Mouse (Mus musculus): ENCODE data around the gene Cmtm8. TPM values are rescaled to one million over a fixed set of nuclear protein-coding genes. Genes with fewer than 3 reads are reported as not detected.

Gene Cmtm8
- total RNA-seq, 2 experiments from 2014 or later = 12.6 to 17.3 TPM

GRCm38 (mm10) chr9:114758272-114758671, 85.7 kb downstream of the Cmtm8 start:
- no peak for DNase-seq

DNA sequence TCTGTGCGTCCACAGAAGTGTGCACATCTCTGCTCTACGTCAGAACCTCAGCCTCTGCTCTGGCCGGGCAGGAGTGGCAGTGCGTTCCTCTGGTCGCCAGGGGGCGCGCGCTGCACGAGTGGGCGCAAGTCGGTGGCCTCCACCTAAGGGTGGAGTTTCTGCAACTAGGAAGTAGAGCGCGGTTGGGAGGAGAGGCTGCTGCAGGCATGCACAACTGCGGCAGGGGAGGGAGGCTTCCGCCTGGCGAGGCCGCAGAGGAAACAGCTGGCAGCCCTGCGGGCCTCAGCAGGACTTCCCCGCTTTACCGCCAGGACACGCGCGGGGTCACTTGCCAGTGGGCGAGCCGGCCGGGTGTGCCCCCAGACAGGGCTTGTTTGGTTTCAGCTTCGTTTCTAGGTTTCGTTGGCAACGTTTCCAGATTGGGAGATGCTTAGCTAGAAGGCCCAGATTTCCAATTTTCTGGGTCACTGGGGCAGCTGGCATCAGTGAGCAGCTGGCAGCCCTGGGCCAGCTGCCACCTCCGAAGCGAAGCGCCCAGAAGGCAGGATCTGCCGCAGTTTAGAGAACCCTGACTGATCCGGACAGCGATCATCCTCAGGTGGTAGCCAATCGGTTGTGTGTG, 91.0 kb downstream of the Cmtm8 start:
- peak; percentile 97 for DNase-seq

DNA sequence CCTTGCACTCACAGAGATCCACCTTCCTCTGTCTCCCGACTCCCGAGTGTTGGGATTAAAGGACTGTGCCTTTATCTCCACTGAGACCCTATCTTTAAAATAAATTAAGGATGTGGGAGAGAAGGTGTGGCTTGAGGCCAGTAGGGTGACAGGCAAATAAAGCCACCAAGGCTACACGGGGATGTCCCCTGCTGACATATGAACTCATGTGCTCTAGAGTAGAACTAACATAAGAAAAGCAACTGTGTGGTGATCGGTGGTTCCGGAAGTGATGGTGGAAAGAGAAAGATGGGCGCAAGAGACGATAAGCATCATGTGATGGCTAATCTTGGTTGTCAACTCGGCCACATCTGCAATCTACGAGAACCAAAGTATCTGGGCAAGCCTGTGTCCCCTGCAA, 91.6 kb downstream of the Cmtm8 start:
- no peak for DNase-seq

DNA sequence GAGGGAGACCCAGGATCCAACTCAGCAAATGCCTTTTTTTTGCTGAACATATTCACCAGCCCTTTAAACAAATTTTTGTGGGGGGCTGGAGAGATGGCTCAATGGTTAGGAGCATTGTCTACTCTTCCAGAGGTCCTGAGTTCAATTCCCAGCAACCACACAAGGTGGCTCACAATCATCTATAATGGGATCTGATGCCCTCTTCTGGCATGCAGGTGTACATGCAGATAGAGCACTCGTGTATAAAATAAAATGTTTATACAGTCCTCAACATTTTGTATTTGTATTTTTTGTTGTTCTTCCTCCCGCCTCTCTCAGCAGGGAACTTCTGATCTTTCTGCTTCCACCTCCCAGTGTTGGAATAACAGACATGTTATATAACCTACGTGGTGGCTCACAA, 92.4 kb downstream of the Cmtm8 start:
- DNase-seq = no peak

DNA sequence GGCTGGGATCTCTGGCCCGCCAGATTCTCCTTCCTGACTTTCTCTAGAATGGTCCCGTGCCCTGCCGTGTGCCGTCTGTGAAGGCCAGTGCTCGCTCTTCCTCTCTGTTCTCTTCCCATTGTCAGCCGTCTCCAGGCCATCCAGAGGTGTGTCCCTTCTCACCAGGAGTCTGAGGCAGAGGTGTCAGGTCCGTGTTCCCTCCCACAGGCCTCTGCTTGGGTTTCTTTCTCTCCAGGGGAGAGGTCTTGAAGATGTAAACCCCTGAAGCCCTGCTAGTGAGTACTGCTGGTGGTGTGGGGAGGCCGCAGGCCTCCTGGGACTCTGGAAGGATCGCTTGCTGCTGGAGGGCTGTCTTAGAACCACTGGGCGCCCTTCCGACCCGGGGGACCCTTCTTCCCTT, 96.5 kb downstream of the Cmtm8 start:
- no peak for DNase-seq

- no peak for DNase-seq
Measured at GRCm38 (mm10) chr9:114747012-114747411, 96.9 kb downstream of the Cmtm8 start.

GRCm38 (mm10) chr9:114745654-114746053, 98.3 kb downstream of the Cmtm8 start:
- no peak for DNase-seq

- no peak for DNase-seq
Measured at GRCm38 (mm10) chr9:114745163-114745562, 98.8 kb downstream of the Cmtm8 start.

GRCm38 (mm10) chr9:114742731-114743130, 101.2 kb downstream of the Cmtm8 start:
- DNase-seq = no peak

DNA sequence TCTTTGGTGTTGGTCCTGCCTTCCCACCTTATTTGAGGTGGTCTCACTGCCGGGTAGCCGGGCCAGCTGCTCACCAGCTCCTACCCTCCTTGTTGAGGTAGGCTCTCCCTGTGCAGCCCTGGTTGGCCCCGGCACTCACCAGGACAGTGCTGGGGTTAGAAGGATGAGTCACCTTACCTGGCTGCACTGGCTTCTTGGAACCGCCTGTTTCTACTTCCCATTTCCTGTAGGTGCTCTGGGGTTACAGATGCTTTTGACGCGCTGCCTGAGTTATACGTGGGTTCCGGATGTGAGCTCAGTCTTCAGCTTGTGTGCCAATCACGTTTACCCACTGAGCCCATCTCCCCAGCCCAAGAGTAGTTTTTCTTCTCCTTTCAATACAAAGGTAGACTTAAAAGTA, 103.6 kb downstream of the Cmtm8 start:
- no peak for DNase-seq

Other genes starting within 250 kb of the Cmtm8 start
- gene Cnot10, start 204.0 kb downstream of the Cmtm8 start, total RNA-seq (2021) = 10 to 100 TPM; 36.0 to 39.9 TPM
- 10 to 100 TPM; 38.3 to 41.0 TPM for gene Dync1li1, start 155.4 kb downstream of the Cmtm8 start, total RNA-seq (2021)
- 10 to 100 TPM; 59.4 to 61.0 TPM for gene Cmtm6, start 113.0 kb downstream of the Cmtm8 start, total RNA-seq (2021)
- 10 to 100 TPM; 32.4 to 32.9 TPM for gene Cmtm7, start 62.3 kb downstream of the Cmtm8 start, total RNA-seq (2021)
- gene Gpd1l, start 89.8 kb upstream of the Cmtm8 start, total RNA-seq (2021) = 10 to 100 TPM; 25.1 to 30.8 TPM
- gene Osbpl10, start 134.4 kb upstream of the Cmtm8 start, total RNA-seq (2021) = 1 to 10 TPM; 8.1 to 8.5 TPM
- gene Rps27rt, start 138.6 kb upstream of the Cmtm8 start, total RNA-seq (2021) = 10 to 100 TPM; 43.0 to 65.9 TPM

All from adrenal gland, postnatal 10 days (tissue).